Mouse (Mus musculus) limb, embryonic 11.5 days (tissue): ENCODE results near the gene Gm12185. TPM values are rescaled to one million over a fixed set of nuclear protein-coding genes. Genes with fewer than 3 reads are reported as not detected.
"Not testable (repeated sequence)": the region's sequence is repeated elsewhere in the genome, so short reads cannot be mapped to it uniquely, and the experiment has no call there.

Source experiments
- ATAC-seq: fragments of 200-750 bp; cut with Nextera tagmentation; 2 replicates; pipeline ENCODE4 v1.8.0; 2017; ENCODE audit warnings: low read depth; ENCODE audit not compliant: insufficient number of reproducible peaks, low FRiP score, low TSS enrichment
- DNase-seq: peaks from one replicate; pipeline ENCODE4 v3.0.0-alpha.2; 2015; ENCODE audit warnings: low spot score
- H3K27ac ChIP-seq: fragments of 300-500 bp; sonication (generic); replicated peaks from 2 replicates; pipeline ENCODE4 v1.5.1; 2014; ENCODE audit warnings: low read depth, mild to moderate bottlenecking, low read length
- H3K27me3 ChIP-seq: fragments of 300-500 bp; sonication (generic); 2 replicates; pipeline ENCODE4 v1.6.1; 2014; ENCODE audit warnings: mild to moderate bottlenecking, low read length, mixed read lengths; ENCODE audit not compliant: control insufficient read depth, insufficient read depth
- H3K36me3 ChIP-seq: fragments of 300-500 bp; sonication (generic); 2 replicates; pipeline ENCODE4 v1.6.1; 2014; ENCODE audit warnings: mild to moderate bottlenecking, low read length, moderate library complexity, mixed read lengths; ENCODE audit not compliant: control insufficient read depth, insufficient read depth
- H3K4me1 ChIP-seq: fragments of 300-500 bp; sonication (generic); 2 replicates; pipeline ENCODE4 v1.6.1; 2014; ENCODE audit warnings: low read length, mixed read lengths; ENCODE audit not compliant: control insufficient read depth, insufficient read depth
- H3K4me2 ChIP-seq: fragments of 300-500 bp; sonication (generic); 2 replicates; pipeline ENCODE4 v1.6.1; 2014; ENCODE audit warnings: low read depth, mild to moderate bottlenecking, moderate library complexity; ENCODE audit not compliant: severe bottlenecking
- H3K4me3 ChIP-seq: fragments of 300-500 bp; sonication (generic); 2 replicates; pipeline ENCODE4 v1.5.1; 2014; ENCODE audit warnings: low read depth, low read length
- H3K9ac ChIP-seq: fragments of 300-500 bp; sonication (generic); 2 replicates; pipeline ENCODE4 v1.6.1; 2014; ENCODE audit warnings: mild to moderate bottlenecking, low read length
- H3K9me3 ChIP-seq: fragments of 300-500 bp; sonication (generic); 2 replicates; pipeline ENCODE4 v1.6.1; 2016; ENCODE audit warnings: low read length; ENCODE audit not compliant: control insufficient read depth
- WGBS: fragments of 180-500 bp; shearing (Covaris S2); extraction: QIAGEN DNeasy Blood & Tissue Kit; methylation state at CpG from one replicate; pipeline ENCODE4 v1.1.7; 2014; 5-methylcytosine and 5-hydroxymethylcytosine counted together
- polyA plus RNA-seq: library from polyadenylated mRNA; unstranded; fragments of >200 nt; fragmentation: Nextera tagmentation; extraction: Ambion mirVana; gene quantifications from 2 replicates; pipeline ENCODE4 v1.2.1, GENCODE M21; 2014

Gene Gm12185
- polyA plus RNA-seq, 1 experiment from 2014 or later: not detected

- 79% methylated on average over 2 of the region's 3 CpGs for WGBS
- not testable (repeated sequence) for H3K4me3 ChIP-seq, H3K36me3 ChIP-seq, H3K9me3 ChIP-seq, H3K27me3 ChIP-seq, H3K4me1 ChIP-seq, H3K9ac ChIP-seq, ATAC-seq, H3K27ac ChIP-seq, H3K4me2 ChIP-seq, DNase-seq
These were observed 3.8 kb downstream of the Gm12185 start for GRCm38 (mm10) chr11:48988219-48988618.

GRCm38 (mm10) chr11:48982848-48983247 lies 9.2 kb downstream of the Gm12185 start:
- ATAC-seq, H3K9me3 ChIP-seq, H3K27me3 ChIP-seq, H3K27ac ChIP-seq, H3K4me1 ChIP-seq, H3K4me3 ChIP-seq, H3K9ac ChIP-seq, H3K4me2 ChIP-seq, H3K36me3 ChIP-seq, DNase-seq: not testable (repeated sequence)
- no CpG with 5 or more reads among the region's 3 CpGs for WGBS

GRCm38 (mm10) chr11:48980052-48980451 lies 12.0 kb downstream of the Gm12185 start:
- H3K27ac ChIP-seq, DNase-seq, H3K4me2 ChIP-seq, H3K4me3 ChIP-seq, H3K36me3 ChIP-seq, H3K9me3 ChIP-seq, ATAC-seq, H3K4me1 ChIP-seq, H3K9ac ChIP-seq, H3K27me3 ChIP-seq: not testable (repeated sequence)
- WGBS: no CpG with 5 or more reads among the region's 5 CpGs

GRCm38 (mm10) chr11:48979251-48979650 lies 12.8 kb downstream of the Gm12185 start, which contains the start of gene 9930111J21Rik1:
Gene 9930111J21Rik1 (minus strand): TSS chr11:48979398.
- not testable (repeated sequence) for H3K9me3 ChIP-seq, ATAC-seq, H3K9ac ChIP-seq, DNase-seq, H3K36me3 ChIP-seq, H3K27me3 ChIP-seq, H3K4me3 ChIP-seq, H3K27ac ChIP-seq, H3K4me1 ChIP-seq, H3K4me2 ChIP-seq
- WGBS: no CpG with 5 or more reads among the region's 3 CpGs

GRCm38 (mm10) chr11:48978240-48978939 lies 13.6 kb downstream of the Gm12185 start, which contains the start of gene Olfr56:
Gene Olfr56 (plus strand): TSS chr11:48978889.
- not testable (repeated sequence) for H3K27me3 ChIP-seq, H3K4me3 ChIP-seq, H3K4me1 ChIP-seq, DNase-seq, H3K9ac ChIP-seq, H3K36me3 ChIP-seq, ATAC-seq, H3K4me2 ChIP-seq, H3K9me3 ChIP-seq, H3K27ac ChIP-seq
- no CpG with 5 or more reads among the region's 1 CpGs for WGBS

- not testable (repeated sequence) for H3K9ac ChIP-seq, H3K9me3 ChIP-seq, H3K4me3 ChIP-seq, H3K4me1 ChIP-seq, H3K4me2 ChIP-seq, H3K27me3 ChIP-seq, H3K36me3 ChIP-seq, ATAC-seq, H3K27ac ChIP-seq, DNase-seq
- WGBS: no CpG with 5 or more reads among the region's 1 CpGs
These were observed 17.3 kb downstream of the Gm12185 start for GRCm38 (mm10) chr11:48974686-48975085.

GRCm38 (mm10) chr11:48946090-48946489 lies 45.9 kb downstream of the Gm12185 start, which contains the start of gene Psme2b:
Gene Psme2b (minus strand): TSS chr11:48946190.
- not testable (repeated sequence) for DNase-seq, H3K9me3 ChIP-seq, H3K27me3 ChIP-seq, H3K36me3 ChIP-seq, H3K4me1 ChIP-seq, H3K4me2 ChIP-seq, H3K4me3 ChIP-seq, ATAC-seq, H3K9ac ChIP-seq, H3K27ac ChIP-seq
- 95% methylated on average over 6 of the region's 6 CpGs for WGBS

GRCm38 (mm10) chr11:48939286-48939685 lies 52.7 kb downstream of the Gm12185 start:
- H3K9ac ChIP-seq, H3K27me3 ChIP-seq, H3K9me3 ChIP-seq, DNase-seq, H3K4me1 ChIP-seq, ATAC-seq, H3K4me2 ChIP-seq, H3K27ac ChIP-seq, H3K36me3 ChIP-seq, H3K4me3 ChIP-seq: not testable (repeated sequence)

GRCm38 (mm10) chr11:48935291-48935690 lies 56.7 kb downstream of the Gm12185 start:
- not testable (repeated sequence) for DNase-seq, H3K27ac ChIP-seq, H3K4me3 ChIP-seq, ATAC-seq, H3K27me3 ChIP-seq, H3K4me2 ChIP-seq, H3K9ac ChIP-seq, H3K36me3 ChIP-seq, H3K9me3 ChIP-seq, H3K4me1 ChIP-seq
- no CpG with 5 or more reads among the region's 3 CpGs for WGBS
